Mouse (Mus musculus) olfactory bulb, adult 2 months (tissue): ENCODE results near the gene Cacna1a.

Experiments
- CTCF ChIP-seq: fragments of 200-500 bp; IDR thresholded peaks from 2 replicates; pipeline ENCODE4 v1.5.1; 2012; ENCODE audit warnings: low read depth, mild to moderate bottlenecking, low read length, moderate library complexity; ENCODE audit not compliant: insufficient read depth
- POLR2A ChIP-seq: fragments of 200-500 bp; IDR thresholded peaks from 2 replicates; pipeline ENCODE4 v1.6.1; 2012; ENCODE audit warnings: mild to moderate bottlenecking, low read depth, low read length, moderate library complexity; ENCODE audit not compliant: insufficient read depth

DNA sequence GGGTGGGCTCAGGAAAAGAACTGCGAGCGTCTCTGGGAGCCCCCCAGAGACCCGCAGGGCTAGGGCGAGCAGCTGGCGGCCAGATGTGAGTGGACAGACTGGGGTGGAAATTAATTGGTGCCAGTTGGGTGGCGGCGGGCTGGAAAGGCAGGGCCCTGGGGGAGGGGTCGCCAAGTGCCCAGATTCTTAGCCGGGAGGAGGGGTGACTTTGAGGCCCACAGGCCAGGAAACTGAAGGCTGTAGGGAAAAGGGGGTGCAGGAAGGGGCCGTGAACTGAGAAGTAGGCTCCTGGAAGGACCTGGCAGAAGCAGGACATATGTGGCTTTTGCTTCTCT is 267.9 kb downstream of the Cacna1a start:
- TF ChIP-seq POLR2A (no peak), CTCF (no peak)
